Mouse (Mus musculus) gastrocnemius, postnatal 25 days (tissue): ENCODE measurements around the gene Zfyve26. TPM values are rescaled to one million over a fixed set of nuclear protein-coding genes. Genes with fewer than 3 reads are reported as not detected.
"Not testable (repeated sequence)": the region's sequence is repeated elsewhere in the genome, so short reads cannot be mapped to it uniquely, and the experiment has no call there.

Experiments
- DNase-seq: peaks from one replicate; pipeline ENCODE4 v3.0.0; 2022
- long read RNA-seq, 2 experiments: library from polyadenylated mRNA; stranded (forward); transcript quantifications; one replicate each; pipeline ENCODE4 v2.0.0; 2021
- total RNA-seq, 2 experiments: library from RNA; stranded (reverse); gene quantifications; 1 replicate in 1 of 2; 2 replicates in 1 of 2; pipeline ENCODE4 v1.2.3; 2021

Gene Zfyve26
- total RNA-seq = 10 to 100 TPM; 15.4 to 16.2 TPM
- long read RNA-seq, experiment 1 = 0 reads
- long read RNA-seq, experiment 2 = 0 reads

DNA sequence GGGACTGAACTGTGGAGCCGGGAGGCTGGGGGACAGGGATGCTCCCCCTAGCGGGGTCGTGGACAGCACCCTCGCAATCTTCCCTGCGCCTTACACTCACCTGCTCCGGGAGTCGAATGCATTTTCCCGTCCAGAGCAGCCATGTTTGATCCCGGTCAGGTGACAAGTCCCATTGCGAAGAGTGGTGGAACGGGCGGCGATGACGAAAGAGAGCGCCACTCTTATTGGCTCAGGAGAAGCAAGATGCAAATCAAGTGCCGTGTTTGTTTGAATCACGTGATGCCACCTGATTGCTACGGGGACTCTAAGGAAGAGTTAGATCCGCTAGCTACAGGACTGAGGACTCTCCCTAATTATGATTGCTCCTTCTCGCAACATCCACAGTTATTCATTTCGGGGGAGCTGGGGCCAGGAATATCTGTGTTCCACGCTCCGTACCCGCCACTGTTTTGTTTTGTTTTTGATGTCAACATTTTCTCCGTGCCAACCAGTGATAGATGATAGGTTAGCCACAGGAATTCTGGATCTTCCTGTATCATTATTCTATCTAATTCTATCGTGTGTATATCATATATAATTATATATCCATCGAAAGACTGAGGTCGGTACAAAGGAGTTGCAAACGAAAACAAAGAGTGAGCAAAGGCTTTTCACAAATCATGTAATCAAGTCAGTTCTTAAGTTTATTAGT is at the start of gene Zfyve26:
TSS of gene Zfyve26 (minus strand) at position 179 of the 691 bp plus-strand sequence.
- DNase-seq = peak; percentile 92

DNA sequence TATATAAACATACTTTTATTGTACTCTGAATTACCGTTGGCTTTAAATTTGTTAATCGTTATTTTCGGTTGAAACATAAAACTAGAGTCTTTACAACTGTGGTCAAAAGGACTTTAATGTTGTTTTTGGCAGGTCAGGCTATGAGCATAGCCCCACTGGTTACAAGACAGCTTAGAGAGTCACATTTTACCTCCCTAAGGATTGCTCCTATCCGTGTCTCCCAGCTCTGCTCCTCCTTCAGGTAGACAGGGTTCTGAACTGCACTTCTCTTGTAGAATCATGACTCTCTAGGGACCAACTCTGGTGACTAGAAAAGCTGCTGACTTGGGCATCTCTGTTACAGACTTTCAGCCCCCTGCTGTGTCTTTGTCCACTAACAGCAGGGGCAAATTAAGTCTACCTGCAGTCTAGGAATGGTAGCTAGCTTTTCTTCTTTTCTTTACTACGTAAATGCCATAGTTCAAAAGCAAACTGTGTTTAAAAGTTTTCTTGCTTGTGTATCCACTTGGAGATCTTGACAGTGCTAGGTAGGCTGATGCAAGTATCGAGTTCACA is 45.3 kb upstream of the Zfyve26 start:
- DNase-seq = no peak

DNA sequence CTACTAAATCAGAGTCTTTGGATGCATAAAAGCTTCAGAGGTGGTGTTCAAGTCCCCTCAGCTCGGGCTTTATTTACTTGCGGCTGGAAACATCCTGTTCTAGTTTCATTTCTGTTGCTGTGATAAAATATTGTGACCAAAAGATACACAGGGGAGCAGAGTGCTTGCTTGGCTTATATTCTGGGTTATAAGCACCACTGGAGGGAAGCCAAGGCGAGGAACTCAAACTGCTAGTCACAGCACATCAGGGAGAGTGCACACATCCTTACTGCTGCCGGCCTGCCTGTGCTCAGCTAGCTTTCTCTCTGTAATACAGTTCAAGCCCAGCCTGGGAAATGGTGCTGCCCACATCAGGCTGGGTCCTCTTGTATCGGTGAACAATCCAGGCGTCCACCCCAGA is 44.4 kb upstream of the Zfyve26 start:
- DNase-seq = no peak

DNA sequence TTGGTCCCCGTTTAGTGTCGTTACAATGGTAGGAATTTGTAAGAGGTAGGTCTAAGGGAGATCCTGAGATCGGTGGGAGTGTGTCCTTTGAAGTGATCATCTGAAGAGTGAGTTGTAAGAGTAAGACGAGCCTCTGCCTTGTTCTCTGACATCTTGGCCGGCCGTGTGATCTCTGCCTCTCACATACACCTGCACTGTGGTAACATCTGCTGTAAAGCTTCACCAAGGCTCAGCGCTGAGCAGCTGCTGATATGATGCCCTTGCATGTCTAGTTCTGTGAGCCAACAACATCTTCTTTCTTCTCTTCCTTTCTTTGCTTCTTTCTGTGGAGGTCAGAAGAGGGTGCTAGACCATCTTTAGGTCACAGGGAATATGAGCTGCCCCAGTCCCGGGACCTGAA is 42.7 kb upstream of the Zfyve26 start:
- no peak for DNase-seq

DNA sequence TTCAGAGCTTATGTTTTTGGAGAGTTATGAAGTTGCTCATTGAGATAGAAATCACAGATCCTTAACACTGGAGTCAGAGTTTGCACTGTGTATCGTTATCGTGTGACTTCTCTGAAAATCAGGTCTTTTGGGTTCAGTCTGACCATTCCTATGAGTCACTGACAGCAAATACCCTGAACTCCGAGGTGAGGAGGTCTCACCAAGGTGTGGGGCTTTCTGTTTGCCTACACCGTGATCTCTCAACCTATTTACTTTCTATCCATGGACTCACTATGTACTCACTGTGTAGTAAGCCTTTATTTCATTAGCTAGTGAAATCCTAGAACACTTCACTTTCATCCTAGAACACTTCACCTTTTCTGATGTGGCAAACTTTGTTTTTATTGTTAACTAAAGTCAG is 35.6 kb upstream of the Zfyve26 start:
- no peak for DNase-seq

DNA sequence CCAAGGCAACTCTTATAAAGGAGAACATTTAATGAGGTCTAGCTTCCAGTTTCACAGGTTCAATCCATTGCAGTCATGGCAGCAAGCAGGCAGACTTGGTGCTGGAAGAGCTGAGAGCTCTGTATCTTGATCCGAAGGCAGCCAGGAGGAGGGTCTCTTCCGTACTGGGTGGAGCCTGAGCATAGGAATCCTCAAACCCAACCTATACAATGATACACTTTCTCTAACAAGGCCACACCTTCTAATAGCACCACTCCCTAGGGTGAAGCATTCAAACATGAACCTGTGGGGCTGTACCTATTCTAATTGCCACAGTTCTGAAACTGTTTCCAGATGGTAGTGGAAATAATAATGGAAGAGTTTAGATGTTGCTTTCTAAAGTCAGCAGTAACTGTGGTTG is 34.5 kb upstream of the Zfyve26 start:
- no peak for DNase-seq

DNA sequence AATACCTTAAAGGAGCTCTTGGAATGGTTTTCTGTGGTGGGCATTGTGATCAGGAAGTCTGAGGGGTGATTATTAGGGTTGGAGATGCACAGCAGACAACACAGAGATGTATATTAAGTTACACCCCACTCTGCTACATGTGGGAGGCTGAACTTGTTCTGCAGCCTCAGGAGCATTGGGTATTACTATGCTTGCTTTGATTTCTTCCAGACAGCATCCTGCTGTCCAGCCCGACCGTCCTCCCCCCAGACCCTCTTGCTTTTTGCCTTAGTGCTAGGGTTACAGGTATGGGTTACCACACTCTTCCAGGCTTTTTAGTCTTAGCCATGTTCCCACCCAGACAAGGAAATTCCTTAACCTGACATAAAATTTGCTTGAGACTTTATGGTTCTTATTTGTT is 31.8 kb upstream of the Zfyve26 start:
- no peak for DNase-seq

DNA sequence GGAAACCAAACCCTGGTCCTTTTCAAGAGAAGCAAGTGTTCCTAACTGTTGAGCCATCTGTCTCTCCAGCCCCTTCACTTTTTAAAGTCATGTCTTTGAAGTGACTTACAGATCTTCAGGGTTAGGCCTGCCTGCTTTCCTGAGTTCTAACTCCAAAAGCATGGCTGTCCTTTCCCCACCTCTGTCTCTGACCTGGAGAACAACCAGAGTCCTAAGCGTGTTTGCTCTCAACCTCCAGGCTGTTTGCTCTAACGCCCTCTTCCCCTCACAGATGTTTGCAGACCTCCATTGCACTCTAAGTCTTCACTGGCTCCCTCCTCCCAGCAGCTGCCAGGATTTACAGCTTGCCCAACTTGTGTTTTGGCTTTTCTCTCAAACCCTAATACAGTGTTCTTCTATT is 30.6 kb upstream of the Zfyve26 start:
- DNase-seq = no peak

DNA sequence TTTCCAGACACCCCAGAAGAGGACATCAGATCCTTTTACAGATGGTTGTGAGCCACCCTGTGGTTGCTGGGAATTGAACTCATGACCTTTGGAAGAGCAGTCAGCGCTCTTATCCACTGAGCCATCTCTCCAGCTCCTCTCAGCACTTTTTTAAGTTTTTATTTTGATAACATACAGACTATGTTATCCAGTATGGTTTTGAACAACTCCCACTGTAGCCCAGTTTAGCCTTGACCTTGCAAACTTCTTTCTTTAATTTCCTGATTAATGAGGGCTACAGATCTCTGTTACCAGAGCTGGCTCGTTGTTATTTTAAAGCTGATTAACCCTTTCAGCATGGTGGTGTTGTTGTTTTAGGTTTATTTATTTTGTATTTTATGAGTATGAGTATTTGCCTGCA is 30.1 kb upstream of the Zfyve26 start:
- no peak for DNase-seq

DNA sequence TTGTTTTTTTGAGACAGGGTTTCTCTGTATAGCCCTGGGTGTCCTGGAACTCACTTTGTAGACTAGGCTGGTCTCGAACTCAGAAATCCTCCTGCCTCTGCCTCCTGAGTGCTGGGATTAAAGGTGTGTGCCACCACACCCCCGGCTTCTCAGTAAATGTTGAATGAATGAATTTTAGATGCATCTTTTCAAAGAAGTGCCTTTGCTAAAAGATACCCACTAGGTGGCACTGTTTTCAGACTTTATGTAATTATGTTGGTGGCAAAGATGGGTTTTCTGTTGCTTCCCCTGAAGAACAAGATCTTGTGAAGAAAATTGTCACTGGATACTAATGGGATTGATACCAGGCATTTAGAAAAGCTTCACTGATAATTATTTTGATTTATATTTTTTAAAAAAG is 26.4 kb upstream of the Zfyve26 start:
- not testable (repeated sequence) for DNase-seq

DNA sequence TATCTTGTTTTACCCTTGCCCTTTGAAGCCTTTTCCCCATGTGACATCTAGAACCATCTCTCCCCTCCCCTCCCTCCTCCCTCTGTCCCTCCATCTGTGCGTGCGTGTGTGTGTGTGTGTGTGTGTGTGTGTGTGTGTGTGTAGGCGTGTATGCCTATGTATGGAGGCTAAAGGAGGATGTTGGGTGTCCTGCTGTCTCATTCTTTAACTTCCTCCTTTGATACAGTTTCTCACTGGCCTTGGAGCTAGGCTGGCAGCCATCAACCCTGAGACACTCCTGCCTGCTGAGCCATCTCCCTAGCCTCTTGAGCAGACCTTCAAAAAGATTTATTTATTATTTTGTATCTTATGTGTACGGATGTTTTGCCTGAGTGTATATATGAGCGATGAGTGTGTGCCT is 24.8 kb upstream of the Zfyve26 start:
- no peak for DNase-seq

DNA sequence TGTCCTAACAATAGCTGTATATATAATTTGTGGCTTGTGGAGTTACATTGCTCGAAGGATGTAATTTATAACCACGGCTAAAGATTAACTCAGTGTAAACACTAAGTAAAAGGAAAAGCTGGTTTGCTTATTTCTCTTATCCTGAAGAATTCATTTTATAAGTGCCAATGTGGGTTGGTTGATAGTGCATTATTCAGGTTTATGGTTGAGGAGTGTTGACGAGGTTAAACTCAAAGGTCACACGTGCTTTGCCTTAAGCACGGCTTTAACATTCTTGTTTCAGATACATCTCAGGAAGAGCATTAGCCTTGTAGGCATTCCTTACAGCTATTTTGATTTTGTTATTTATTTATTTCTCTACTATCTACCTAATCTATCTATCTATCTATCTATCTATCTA is 21.2 kb upstream of the Zfyve26 start:
- DNase-seq = no peak

DNA sequence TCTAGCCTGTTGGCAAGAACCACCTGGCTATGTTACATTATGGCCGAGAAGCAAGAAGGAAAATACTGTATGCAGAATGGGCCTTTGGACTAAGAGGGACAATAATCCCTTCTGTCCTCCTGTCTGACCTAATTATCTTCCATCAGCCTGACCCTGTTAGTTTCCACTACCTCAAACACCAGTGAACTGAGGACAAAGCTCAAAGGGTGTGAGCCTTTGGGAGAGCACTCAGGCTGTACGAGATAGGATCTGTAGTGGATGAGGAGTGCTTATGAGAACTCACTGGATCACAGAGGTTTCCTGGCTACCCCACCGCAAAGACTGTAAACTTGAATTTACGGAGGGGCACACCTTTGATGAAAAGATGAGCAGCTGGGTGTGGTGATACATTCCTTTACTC is 17.6 kb upstream of the Zfyve26 start:
- DNase-seq = no peak

DNA sequence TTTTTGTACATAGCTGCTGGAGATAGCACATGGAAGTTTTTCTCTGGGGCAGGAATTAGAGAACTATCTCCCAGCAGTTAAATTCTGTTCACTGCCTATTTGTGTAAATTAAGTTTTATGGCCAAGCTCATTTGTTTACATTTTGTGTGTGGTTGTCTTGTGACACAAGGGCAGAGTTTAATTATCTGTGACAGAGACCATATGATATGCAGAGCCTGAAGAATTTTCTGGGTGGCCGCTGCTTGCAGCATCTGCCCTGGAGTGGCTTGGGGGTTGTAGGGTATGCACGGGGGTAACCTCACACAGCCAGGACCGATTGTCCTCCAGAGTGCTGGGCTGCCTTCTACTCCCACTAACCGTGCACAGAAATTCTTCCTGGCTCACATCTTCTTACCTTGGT is 9.9 kb upstream of the Zfyve26 start:
- no peak for DNase-seq

DNA sequence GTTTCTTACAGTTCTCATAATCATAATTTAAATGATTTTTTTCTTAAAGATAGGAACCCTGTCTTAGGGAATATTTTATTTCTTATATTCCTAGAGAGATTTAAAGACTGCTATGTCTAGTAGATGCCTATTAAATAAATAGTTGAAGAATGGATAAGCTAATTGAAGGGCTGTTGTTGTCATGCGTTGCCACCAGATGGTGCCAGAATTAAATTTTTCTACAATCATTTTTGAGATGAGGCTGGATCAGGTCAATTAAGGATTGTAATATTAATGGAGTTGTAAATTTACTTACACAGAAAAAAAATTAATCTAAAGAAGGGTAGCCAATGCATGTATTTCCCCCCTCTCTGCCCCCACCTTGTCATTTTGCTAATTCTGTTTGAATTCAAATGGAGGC is 9.0 kb upstream of the Zfyve26 start:
- no peak for DNase-seq

DNA sequence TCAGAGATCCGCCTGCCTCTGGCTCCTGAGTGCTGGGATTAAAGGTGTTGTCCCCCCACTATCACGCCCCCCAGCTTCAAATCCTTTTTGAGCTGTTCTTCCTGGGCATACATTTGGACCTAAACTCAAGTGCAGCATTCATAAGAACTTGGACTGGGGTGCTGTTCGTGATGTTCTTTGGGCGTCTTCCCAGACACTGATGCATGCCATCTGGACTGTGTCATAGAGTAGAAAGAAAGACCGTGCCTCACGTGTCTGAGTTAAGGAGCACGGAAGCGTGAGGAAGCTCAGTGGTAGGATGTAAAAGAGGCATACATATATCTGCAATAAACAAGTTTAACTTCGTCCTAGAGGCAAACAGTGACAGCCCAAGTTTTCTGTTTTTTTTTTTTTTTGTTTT is 5.7 kb upstream of the Zfyve26 start:
- DNase-seq = no peak

DNA sequence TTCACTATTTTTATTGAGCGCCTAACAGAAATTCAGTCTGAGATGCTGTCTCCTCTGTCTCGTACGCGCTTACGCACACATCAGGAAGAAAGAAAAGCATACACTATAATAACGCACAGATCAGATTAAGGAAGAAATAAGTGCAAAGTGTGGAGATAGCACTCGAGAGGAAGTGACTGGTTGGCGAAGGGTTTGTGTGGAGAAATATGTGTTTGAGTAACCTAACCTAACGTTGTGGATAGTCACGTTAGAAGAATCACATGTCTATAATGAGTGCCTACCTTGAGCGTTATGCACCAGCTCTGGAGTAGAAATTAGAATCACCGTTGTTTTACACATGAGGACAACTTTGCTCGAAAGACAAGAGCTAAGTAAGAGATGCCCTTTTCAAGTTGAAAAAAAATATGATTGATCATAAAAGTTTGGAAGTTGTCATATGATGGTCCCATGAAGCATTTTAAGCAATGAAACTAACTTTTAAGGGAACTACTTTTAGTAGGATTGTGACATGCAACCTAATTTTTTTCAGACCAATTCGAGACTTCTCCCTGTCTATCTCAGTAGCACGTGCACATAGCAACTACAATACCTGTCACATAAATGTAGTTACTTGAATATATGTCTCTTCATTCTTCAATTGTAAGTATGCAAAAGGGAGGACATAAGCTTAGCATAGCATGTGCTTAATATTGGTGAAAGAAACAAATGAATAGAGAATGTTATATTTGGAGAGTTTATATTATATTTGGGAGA is 2.0 kb upstream of the Zfyve26 start:
- DNase-seq = no peak

DNA sequence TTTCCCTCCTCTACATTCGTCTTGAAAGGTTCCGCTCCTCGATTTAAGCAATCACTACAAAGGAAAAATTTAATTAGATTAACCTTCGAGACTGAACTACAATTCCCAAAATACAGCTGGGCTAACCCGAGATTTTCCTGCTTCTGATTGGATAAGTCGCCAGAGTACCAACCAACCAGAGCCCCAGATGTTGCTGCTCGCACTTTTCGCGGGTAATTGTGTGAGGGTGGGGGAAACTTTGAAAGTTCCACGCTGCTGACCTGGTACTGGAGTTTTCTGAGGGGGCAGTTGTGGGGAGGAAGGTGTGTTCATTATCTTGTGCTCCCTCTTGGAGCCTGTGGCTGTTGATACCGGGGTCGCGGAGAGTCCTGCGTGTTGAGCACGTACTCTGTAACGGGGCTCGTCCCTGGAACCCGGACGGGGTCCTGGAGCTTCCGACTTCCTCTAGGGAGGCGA is 1.0 kb upstream of the Zfyve26 start, which contains the start of gene Rad51b:
TSS of gene Rad51b (plus strand) at position 162 of the 456 bp plus-strand sequence.
- peak; percentile 75 for DNase-seq

DNA sequence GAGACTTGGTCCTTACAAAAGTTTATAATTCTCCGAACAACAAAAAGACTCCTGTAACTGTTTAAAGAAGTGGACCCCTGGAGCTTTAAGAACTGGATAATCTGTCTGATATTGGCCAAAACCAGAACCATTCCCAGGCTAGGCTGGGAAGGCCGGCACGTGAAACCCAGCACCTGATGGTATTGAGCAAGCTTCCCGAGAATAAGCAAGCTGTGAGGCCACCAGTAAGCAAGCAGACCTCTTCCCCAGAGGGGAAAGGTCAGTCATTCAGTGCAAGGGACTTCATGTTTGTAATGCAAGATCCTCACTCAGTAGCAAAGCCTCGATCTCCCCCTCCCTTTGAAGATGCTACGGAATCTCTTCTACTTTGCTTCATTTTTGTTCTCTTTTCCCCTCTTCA is 3.2 kb downstream of the Zfyve26 start:
- no peak for DNase-seq

DNA sequence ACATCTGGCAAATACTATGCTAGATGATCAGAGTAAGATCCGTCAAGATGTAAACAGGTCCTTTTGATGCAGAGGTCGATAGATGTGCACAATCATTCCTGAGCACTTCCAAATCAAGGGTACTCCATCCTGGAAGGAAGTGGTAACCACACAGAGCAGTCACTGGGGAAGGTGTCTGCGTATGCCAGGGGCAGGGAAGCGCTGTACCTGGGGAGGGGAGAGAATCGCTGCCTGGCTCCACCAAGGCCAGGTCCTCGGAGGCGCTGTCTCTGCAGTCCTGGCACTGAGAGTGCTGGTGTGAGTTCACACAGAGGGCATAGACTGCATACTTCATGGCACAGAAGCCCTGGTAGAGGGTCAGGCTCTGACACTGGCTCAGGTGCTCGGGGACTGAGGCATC is 13.5 kb downstream of the Zfyve26 start:
- DNase-seq = no peak

DNA sequence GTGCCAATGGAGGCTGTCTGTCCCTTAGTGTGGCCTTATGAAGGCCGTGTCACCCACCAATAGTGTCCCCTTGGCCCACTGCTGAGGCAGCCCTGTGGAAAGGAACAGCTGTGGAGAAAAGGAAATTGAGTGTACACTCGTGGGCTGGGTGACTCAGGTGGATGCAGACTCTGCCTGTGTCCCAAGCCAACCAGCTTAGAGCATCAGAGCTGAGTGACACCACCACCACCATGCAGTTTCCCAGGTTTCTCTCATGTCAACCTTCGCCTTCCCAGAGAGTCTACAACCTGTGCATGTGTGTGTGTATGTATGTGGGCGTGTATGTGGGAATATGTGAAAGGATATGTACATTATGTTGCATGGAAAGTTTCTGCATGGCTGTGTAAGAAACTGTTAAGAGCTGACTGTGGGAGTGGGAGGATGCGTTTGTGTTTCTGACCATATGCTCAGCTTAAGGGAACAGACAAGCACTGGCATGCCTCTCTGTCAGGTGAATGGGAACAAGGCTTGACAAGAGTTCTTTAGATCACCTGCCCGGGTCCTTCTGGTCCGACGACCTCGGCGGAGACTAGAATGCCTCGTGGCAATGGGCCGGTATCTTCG is 16.5 kb downstream of the Zfyve26 start:
- no peak for DNase-seq

DNA sequence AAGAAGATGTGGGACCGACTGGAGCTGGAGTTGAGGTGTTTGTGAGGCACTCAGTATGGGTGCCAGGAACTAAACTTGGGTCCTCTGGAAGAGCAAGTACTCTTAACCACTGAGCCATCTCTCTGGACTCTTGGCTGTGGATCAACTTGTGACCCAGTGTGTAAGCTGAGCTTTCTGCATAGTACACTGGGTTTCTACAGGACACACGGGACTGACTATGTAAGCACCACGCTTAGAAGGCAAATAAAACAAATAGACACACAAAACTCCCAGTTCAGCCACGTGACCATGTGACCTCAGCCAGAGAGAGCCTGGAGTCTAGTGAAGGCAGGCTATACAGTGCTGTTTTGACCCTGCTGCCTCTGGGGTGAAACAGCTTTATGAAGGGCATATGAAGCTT is 23.5 kb downstream of the Zfyve26 start:
- DNase-seq = no peak

DNA sequence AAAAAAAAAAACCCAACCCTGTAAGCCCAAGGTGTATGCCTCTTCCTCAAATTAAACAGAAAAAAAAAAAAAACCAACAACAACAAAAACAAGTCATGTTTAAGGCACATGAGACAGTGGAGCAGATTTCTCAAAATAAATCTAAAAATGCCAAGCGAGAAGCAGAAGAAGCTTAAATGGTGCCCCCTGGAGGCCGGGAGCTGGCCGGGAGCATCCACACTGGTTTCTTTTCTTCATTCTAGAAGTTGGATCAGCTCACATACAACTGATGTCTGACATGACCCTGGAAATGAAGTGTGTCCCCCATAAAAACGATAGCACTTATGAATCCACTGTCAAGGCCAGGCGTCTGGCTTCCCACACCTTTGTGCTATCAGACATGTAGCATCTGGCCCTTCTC is 35.1 kb downstream of the Zfyve26 start:
- DNase-seq = no peak
